Mouse (Mus musculus) midbrain, embryonic 12.5 days (tissue): ENCODE data around the gene Tbx10. TPM values are rescaled to one million over a fixed set of nuclear protein-coding genes. Genes with fewer than 3 reads are reported as not detected.
A peak's percentile ranks its signal among the peaks of the same experiment; 100 is the strongest.

Experiments
- ATAC-seq: fragments of 200-750 bp; cut with Nextera tagmentation; 2 replicates; pipeline ENCODE4 v1.8.0; 2017; ENCODE audit warnings: low read depth, moderate TSS enrichment, moderate library complexity; ENCODE audit not compliant: low FRiP score
- H3K27ac ChIP-seq: fragments of 300-500 bp; sonication (generic); replicated peaks from 2 replicates; pipeline ENCODE4 v1.5.1; 2016; ENCODE audit warnings: mild to moderate bottlenecking
- H3K27me3 ChIP-seq: fragments of 300-500 bp; sonication (generic); 2 replicates; pipeline ENCODE4 v1.6.1; 2016; ENCODE audit warnings: mild to moderate bottlenecking
- H3K36me3 ChIP-seq: fragments of 300-500 bp; sonication (generic); 2 replicates; pipeline ENCODE4 v1.6.1; 2016
- H3K4me1 ChIP-seq: fragments of 300-500 bp; sonication (generic); 2 replicates; pipeline ENCODE4 v1.6.1; 2016
- H3K4me2 ChIP-seq: fragments of 300-500 bp; sonication (generic); replicated peaks from 2 replicates; pipeline ENCODE4 v1.6.1; 2016; ENCODE audit warnings: mild to moderate bottlenecking, moderate library complexity
- H3K4me3 ChIP-seq: fragments of 300-500 bp; sonication (generic); 2 replicates; pipeline ENCODE4 v1.5.1; 2016; ENCODE audit warnings: mild to moderate bottlenecking
- H3K9ac ChIP-seq: fragments of 300-500 bp; sonication (generic); replicated peaks from 2 replicates; pipeline ENCODE4 v1.6.1; 2016; ENCODE audit warnings: mild to moderate bottlenecking, moderate library complexity
- H3K9me3 ChIP-seq: fragments of 300-500 bp; sonication (generic); 2 replicates; pipeline ENCODE4 v1.6.1; 2016; ENCODE audit warnings: mild to moderate bottlenecking
- WGBS: fragments of 180-500 bp; shearing (Covaris S2); methylation state at CpG from one replicate; pipeline ENCODE4 v1.1.7; 2016; 5-methylcytosine and 5-hydroxymethylcytosine counted together
- polyA plus RNA-seq: library from polyadenylated mRNA; unstranded; fragments of >200 nt; fragmentation: Nextera tagmentation; extraction: Ambion mirVana; gene quantifications from 2 replicates; pipeline ENCODE4 v1.2.1, GENCODE M21; 2016

Gene Tbx10
- polyA plus RNA-seq, 1 experiment from 2014 or later, result not detected

DNA sequence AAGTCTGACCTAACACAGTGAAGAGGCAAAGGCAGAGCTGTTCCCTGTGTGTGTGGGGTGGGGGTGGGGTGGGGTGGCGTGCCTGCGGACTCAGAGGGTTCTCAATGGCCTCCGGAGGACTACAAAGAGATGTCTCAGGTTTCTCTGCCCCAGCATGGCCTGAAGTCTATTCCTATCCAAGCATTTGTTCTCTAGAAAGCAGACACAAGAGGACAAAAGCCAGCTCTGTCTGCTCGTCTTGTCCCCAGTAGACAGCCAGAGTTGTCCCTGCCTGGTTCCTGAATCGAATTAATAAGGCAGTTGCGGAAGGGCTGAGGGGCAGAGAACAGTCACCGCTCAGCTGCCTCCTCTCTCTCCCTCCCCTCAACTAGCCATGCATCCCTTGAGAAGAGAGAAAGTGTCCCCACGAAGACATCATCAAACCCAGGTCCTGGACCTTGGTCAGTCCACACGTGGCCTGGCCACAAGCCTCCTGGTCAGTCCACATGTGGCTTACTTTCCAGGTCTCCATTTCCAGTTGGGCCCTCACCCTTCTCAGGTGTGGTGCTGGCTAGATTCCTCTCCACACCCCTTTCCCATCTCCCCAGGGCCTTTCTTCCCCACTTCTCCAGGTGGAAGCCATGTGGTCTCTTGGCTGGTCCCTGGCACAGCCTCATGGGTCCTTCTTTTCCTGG is 8.9 kb upstream of the Tbx10 start:
- ATAC-seq, result no peak
- H3K27me3 ChIP-seq, result no peaks in the 10 kb centered on the region; the same call in 1 of the 2 replicates
- no peak overlapping the region for H3K27ac ChIP-seq
- WGBS, result 32% methylated on average over 9 of the region's 9 CpGs
- no peaks in the 10 kb centered on the region for H3K36me3 ChIP-seq
- no peak overlapping the region for H3K4me2 ChIP-seq
- H3K4me1 ChIP-seq, result peaks cover 17% of the 10 kb centered on the region
- no peak overlapping the region for H3K4me3 ChIP-seq
- H3K9ac ChIP-seq, result peak overlapping the region; percentile 24; the same call in 1 of the 2 replicates
- H3K9me3 ChIP-seq, result no peaks in the 10 kb centered on the region

DNA sequence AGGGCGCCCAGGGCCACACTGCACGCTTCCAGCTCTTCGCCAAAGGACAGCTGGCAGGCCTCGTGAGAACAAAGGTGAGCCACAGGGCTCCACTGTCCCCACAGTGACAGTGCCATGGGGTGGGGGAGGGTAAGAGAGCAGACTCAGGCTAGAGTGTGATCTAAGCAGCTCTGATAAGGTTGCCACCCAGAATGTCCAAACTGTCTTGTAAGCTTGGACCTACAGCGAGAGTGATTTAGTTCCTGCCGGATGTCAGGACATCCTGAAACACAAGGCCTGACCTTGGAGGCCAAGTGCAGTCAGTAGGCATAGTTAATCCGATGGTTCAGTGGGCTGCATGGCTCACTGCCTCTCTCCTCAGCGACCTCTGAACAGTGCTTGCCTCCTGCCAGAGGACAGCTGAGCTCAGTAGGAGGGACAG is 7.3 kb upstream of the Tbx10 start:
- no peak overlapping the region for H3K4me2 ChIP-seq
- 0 out of 2 replicates have a peak overlapping the region, but pooled peaks have one; percentile 8 for H3K9ac ChIP-seq
- H3K4me3 ChIP-seq, result no peak overlapping the region
- no peaks in the 10 kb centered on the region for H3K36me3 ChIP-seq
- ATAC-seq, result no peak
- H3K27me3 ChIP-seq, result no peaks in the 10 kb centered on the region; the same call in 1 of the 2 replicates
- 17% methylated on average over 8 of the region's 8 CpGs for WGBS
- H3K27ac ChIP-seq, result no peak overlapping the region; the same call in 1 of the 2 replicates
- no peaks in the 10 kb centered on the region for H3K9me3 ChIP-seq
- H3K4me1 ChIP-seq, result peaks cover 17% of the 10 kb centered on the region

- H3K9ac ChIP-seq, result no peak within 1 kb of the TSS
- WGBS, result 18% methylated on average over 8 of the region's 8 CpGs
- ATAC-seq, result no peak
- H3K27me3 ChIP-seq, result no peaks in the 10 kb centered on the region
- no peak within 1 kb of the TSS for H3K4me2 ChIP-seq
- H3K36me3 ChIP-seq, result no peaks in the 10 kb centered on the region
- no peak within 1 kb of the TSS for H3K27ac ChIP-seq
- no peak within 1 kb of the TSS for H3K4me3 ChIP-seq
- H3K9me3 ChIP-seq, result no peaks in the 10 kb centered on the region
- peaks cover 17% of the 10 kb centered on the region for H3K4me1 ChIP-seq
Measured at GRCm38 (mm10) chr19:3986334-3986733, 6.2 kb upstream of the Tbx10 start, which contains the start of gene Acy3. Acy3 (plus strand) TSS chr19:3986570.

- Histone ChIP-seq H3K9ac (no peak overlapping the region), H3K4me2 (no peak overlapping the region), H3K27me3 (no peaks in the 10 kb centered on the region), H3K27ac (no peak overlapping the region), H3K36me3 (no peaks in the 10 kb centered on the region), H3K9me3 (no peaks in the 10 kb centered on the region), H3K4me1 (peaks cover 17% of the 10 kb centered on the region), H3K4me3 (no peak overlapping the region)
- ATAC-seq, result no peak
- WGBS, result 93% methylated on average over 14 of the region's 14 CpGs
Measured at GRCm38 (mm10) chr19:3988066-3988465, 4.5 kb upstream of the Tbx10 start.

- no peak overlapping the region for H3K27ac ChIP-seq
- no peaks in the 10 kb centered on the region for H3K27me3 ChIP-seq
- H3K9me3 ChIP-seq, result no peaks in the 10 kb centered on the region
- no peaks in the 10 kb centered on the region for H3K36me3 ChIP-seq
- no peak overlapping the region for H3K4me2 ChIP-seq
- WGBS, result 87% methylated on average over 4 of the region's 4 CpGs
- no peak overlapping the region for H3K9ac ChIP-seq
- H3K4me1 ChIP-seq, result peaks cover 14% of the 10 kb centered on the region
- ATAC-seq, result no peak
- no peak overlapping the region for H3K4me3 ChIP-seq
Measured at GRCm38 (mm10) chr19:3988750-3989149, 3.8 kb upstream of the Tbx10 start.

DNA sequence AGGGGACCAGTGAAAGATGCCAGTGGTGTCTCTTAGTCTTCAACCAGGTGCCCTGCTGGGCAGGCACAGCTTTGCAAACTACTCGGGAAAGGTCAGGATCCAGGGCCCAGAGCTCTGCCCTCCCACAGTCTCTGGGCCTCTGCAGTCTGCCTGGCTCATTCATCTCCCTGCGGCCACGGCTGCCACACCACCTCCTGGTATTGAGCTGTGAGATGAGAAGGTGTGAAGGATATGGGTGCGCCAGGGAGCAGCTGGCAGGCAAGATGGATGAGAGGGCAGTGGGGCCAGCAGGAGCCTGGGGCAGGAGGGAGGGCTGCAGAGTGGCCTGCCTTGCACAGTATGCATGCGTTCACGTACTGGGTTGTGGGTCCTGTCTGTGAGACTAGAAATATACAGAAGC is 1.7 kb upstream of the Tbx10 start:
- 72% methylated on average over 6 of the region's 6 CpGs for WGBS
- Histone ChIP-seq H3K9me3 (no peaks in the 10 kb centered on the region), H3K4me2 (no peak overlapping the region), H3K4me3 (no peak overlapping the region), H3K9ac (no peak overlapping the region), H3K27me3 (no peaks in the 10 kb centered on the region), H3K27ac (no peak overlapping the region), H3K36me3 (no peaks in the 10 kb centered on the region), H3K4me1 (peaks cover 6% of the 10 kb centered on the region; the same call in 1 of the 2 replicates)
- ATAC-seq, result no peak

- WGBS, result 95% methylated on average over 3 of the region's 3 CpGs
- Histone ChIP-seq H3K9me3 (no peaks in the 10 kb centered on the region), H3K4me3 (no peak overlapping the region), H3K9ac (no peak overlapping the region), H3K4me2 (no peak overlapping the region), H3K27me3 (no peaks in the 10 kb centered on the region), H3K27ac (no peak overlapping the region), H3K36me3 (no peaks in the 10 kb centered on the region), H3K4me1 (peaks cover 2% of the 10 kb centered on the region; the same call in 1 of the 2 replicates)
- ATAC-seq, result no peak
Measured at GRCm38 (mm10) chr19:3991562-3991961, 990 bp upstream of the Tbx10 start.

- Histone ChIP-seq H3K9me3 (no peaks in the 10 kb centered on the region), H3K36me3 (no peaks in the 10 kb centered on the region), H3K9ac (no peak overlapping the region), H3K27me3 (no peaks in the 10 kb centered on the region), H3K4me1 (no peaks in the 10 kb centered on the region), H3K4me3 (no peak overlapping the region), H3K4me2 (no peak overlapping the region), H3K27ac (no peak overlapping the region)
- no peak for ATAC-seq
- WGBS, result 94% methylated on average over 3 of the region's 3 CpGs
Measured at GRCm38 (mm10) chr19:3991966-3992365, 586 bp upstream of the Tbx10 start.

DNA sequence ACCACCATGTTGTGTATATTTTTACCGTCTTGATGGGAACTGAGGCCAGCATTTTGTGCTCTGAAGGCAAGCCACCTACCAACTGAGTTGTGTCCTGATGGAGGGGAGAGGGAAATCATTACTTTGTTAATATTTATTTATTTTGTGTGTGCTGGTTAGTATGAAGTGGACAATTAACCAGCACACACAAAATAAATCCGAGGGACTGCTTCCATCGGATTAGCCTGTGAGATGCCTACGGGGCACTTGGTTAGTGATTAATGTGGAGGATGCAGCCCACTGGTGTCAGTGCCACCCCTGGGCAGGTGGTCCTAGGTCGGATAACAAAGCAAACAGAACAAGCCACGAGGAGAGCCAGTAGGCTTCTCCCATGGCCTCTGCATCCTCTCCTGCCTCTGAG is 2.4 kb downstream of the Tbx10 start:
- H3K4me1 ChIP-seq, result peaks cover 5% of the 10 kb centered on the region
- 77% methylated on average over 6 of the region's 6 CpGs for WGBS
- H3K27me3 ChIP-seq, result peaks cover 8% of the 10 kb centered on the region; the same call in 1 of the 2 replicates
- H3K9me3 ChIP-seq, result no peaks in the 10 kb centered on the region
- H3K9ac ChIP-seq, result no peak overlapping the region
- no peaks in the 10 kb centered on the region for H3K36me3 ChIP-seq
- no peak for ATAC-seq
- no peak overlapping the region for H3K4me3 ChIP-seq
- no peak overlapping the region for H3K4me2 ChIP-seq
- no peak overlapping the region for H3K27ac ChIP-seq

DNA sequence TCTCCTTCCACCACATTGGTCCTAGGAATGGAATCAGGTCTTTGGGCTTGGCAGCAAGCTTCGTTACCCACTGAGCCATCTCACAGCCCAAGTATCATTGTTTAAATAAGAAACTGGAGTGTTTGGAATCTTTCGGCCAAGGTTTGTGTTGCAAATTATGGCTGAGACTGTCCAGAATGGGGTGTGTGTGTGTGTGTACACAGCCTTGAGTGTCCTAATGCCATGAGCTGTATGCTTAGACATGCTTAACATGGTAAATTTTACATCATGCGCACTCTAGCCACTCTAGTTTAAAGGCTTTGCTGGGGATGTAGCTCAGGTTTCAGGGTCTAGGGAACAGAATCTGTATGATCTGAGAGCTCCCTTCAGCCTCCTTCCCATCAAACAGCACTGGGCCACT is 3.0 kb downstream of the Tbx10 start:
- H3K27ac ChIP-seq, result no peak overlapping the region
- H3K9ac ChIP-seq, result no peak overlapping the region
- peaks cover 5% of the 10 kb centered on the region for H3K4me1 ChIP-seq
- H3K27me3 ChIP-seq, result peaks cover 8% of the 10 kb centered on the region; the same call in 1 of the 2 replicates
- WGBS, result 93% methylated on average over 3 of the region's 3 CpGs
- no peaks in the 10 kb centered on the region for H3K9me3 ChIP-seq
- H3K4me3 ChIP-seq, result no peak overlapping the region
- ATAC-seq, result no peak
- H3K4me2 ChIP-seq, result no peak overlapping the region
- H3K36me3 ChIP-seq, result no peaks in the 10 kb centered on the region

DNA sequence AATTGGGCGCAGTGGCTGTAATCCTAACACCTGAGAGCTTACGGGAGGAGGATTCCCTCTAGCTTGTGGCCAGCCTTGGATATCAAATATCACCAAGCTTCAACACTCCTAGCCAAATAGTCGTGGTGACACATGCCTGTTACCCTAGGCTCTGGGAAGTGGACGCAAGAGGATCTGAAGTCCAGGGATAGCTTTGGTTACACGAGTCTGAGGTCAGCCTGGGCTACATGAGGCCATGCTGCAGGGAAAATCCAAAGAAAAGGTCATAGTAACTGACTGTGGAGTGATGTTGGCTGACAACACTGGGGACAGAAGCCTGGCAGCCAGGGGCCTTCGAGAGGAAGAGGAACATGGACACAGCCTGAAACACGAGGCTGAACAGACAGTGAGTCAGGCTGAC is 3.6 kb downstream of the Tbx10 start:
- no peak overlapping the region for H3K9ac ChIP-seq
- H3K27ac ChIP-seq, result no peak overlapping the region
- H3K4me1 ChIP-seq, result peaks cover 9% of the 10 kb centered on the region
- ATAC-seq, result no peak
- no peak overlapping the region for H3K4me2 ChIP-seq
- no peaks in the 10 kb centered on the region for H3K9me3 ChIP-seq
- H3K4me3 ChIP-seq, result no peak overlapping the region
- WGBS, result 84% methylated on average over 7 of the region's 7 CpGs
- H3K36me3 ChIP-seq, result no peaks in the 10 kb centered on the region
- H3K27me3 ChIP-seq, result peaks cover 8% of the 10 kb centered on the region; the same call in 1 of the 2 replicates

DNA sequence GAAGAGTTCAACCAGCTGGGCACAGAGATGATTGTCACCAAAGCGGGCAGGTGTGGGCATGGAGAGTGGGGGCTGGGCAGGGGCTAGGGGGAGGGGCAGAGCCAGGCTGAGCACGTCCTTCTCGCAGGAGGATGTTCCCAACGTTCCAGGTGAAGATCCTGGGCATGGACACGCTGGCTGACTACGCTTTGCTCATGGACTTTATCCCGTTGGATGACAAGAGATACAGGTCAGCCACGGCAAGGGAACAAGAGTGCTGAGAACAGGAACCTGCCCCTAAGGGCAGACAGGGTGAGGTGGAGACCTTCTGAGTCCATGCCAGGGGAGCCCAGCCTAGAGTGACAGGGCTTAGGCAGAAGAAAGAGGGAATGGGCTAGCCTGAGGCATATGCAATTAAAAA is 4.2 kb downstream of the Tbx10 start:
- ATAC-seq, result no peak
- Histone ChIP-seq H3K4me2 (no peak overlapping the region), H3K36me3 (no peaks in the 10 kb centered on the region), H3K9ac (no peak overlapping the region), H3K9me3 (no peaks in the 10 kb centered on the region), H3K27ac (no peak overlapping the region), H3K4me1 (peaks cover 15% of the 10 kb centered on the region), H3K27me3 (peaks cover 11% of the 10 kb centered on the region; the same call in 1 of the 2 replicates), H3K4me3 (no peak overlapping the region)
- WGBS, result 82% methylated on average over 8 of the region's 8 CpGs
